Comparison of ENCODE assay signal across 8 mouse cellular contexts in the genomic region with DNA sequence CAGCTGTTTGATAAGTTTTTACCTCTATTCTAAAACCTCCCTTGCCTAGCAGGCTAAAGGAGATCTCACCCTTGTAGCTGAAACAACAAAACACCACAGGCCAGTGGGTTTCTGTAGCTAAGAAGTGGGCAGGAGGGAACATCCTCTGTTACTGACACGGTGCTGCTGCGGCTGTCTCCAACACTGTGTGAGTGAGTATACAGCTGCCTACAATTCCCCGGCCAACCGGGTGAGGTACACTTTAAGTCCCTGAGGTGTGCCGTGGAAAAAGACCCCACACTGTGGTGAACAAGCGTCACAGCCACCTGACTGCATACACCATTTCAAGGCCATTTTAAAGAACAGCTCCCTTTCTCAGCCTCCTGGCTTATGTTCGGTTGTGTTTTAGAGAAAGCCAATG.
DNase-seq lines count a peak whose midpoint lies in the region; ATAC-seq and TF ChIP-seq lines count a peak whose summit lies in the region.

No protein-coding gene starts in this region.

- TF ChIP-seq EP300 in heart, postnatal 0 days (IDR thresholded peaks at IDR 0.05; ENCODE audit: low read depth): no peak
- no peak for TF ChIP-seq EP300 in lung, postnatal 0 days (IDR thresholded peaks at IDR 0.05)

- no peaks in the 10 kb centered on the region for H3K4me1 ChIP-seq in heart, postnatal 0 days (ENCODE audit: control insufficient read depth, insufficient read depth)
- peaks cover 14% of the 10 kb centered on the region for H3K4me1 ChIP-seq in forebrain, embryonic 13.5 days
- no peaks in the 10 kb centered on the region for H3K4me1 ChIP-seq in lung, postnatal 0 days (ENCODE audit: insufficient read depth, low read depth, low read length)
- H3K4me1 ChIP-seq in stomach, embryonic 15.5 days: no peaks in the 10 kb centered on the region

- intact Hi-C loops in heart, postnatal 25 days (cut with DNase I): loop anchor here (5.0 kb wide), 1 partner anchor 162 kb away; no protein-coding TSS in a partner anchor

- H3K9ac ChIP-seq in heart, postnatal 0 days (replicated peaks; ENCODE audit: low read depth, low read length): no peak overlapping the region
- H3K9ac ChIP-seq in forebrain, embryonic 13.5 days: peak overlapping the region; percentile 8; the same call in 1 of the 2 replicates
- no peak overlapping the region for H3K9ac ChIP-seq in lung, postnatal 0 days (replicated peaks; ENCODE audit: low read depth)
- no peak overlapping the region for H3K9ac ChIP-seq in stomach, embryonic 15.5 days

- no peaks in the 10 kb centered on the region for H3K9me3 ChIP-seq in heart, postnatal 0 days (replicated peaks; ENCODE audit: control insufficient read depth, low read length)
- H3K9me3 ChIP-seq in forebrain, embryonic 13.5 days (replicated peaks): no peaks in the 10 kb centered on the region
- no peaks in the 10 kb centered on the region for H3K9me3 ChIP-seq in lung, postnatal 0 days (ENCODE audit: low read length)
- no peaks in the 10 kb centered on the region for H3K9me3 ChIP-seq in stomach, embryonic 15.5 days

- H3K36me3 ChIP-seq in heart, postnatal 0 days (replicated peaks; ENCODE audit: control insufficient read depth, insufficient read depth, low read length): no peaks in the 10 kb centered on the region
- H3K36me3 ChIP-seq in forebrain, embryonic 13.5 days (ENCODE audit: poor library complexity, severe bottlenecking): no peaks in the 10 kb centered on the region
- no peaks in the 10 kb centered on the region for H3K36me3 ChIP-seq in lung, postnatal 0 days (ENCODE audit: insufficient read depth, low read length)
- H3K36me3 ChIP-seq in stomach, embryonic 15.5 days: no peaks in the 10 kb centered on the region

- 0 out of 2 replicates have a peak, but pooled peaks have one; percentile 24 for ATAC-seq in heart, postnatal 0 days (ENCODE audit: insufficient read depth, low read depth)
- peak; percentile 42 for ATAC-seq in forebrain, embryonic 13.5 days
- peak; percentile 62 for ATAC-seq in lung, postnatal 0 days
- no peak for ATAC-seq in stomach, embryonic 15.5 days (ENCODE audit: insufficient read depth, low FRiP score, low read depth)
- no peak for ATAC-seq in cerebellum, adult (ENCODE audit: insufficient number of reproducible peaks, low FRiP score, low TSS enrichment)

- no peak overlapping the region for H3K4me3 ChIP-seq in heart, postnatal 0 days (ENCODE audit: low read depth, low read length)
- H3K4me3 ChIP-seq in forebrain, embryonic 13.5 days: no peak overlapping the region
- H3K4me3 ChIP-seq in lung, postnatal 0 days (ENCODE audit: low read depth, low read length): no peak overlapping the region
- H3K4me3 ChIP-seq in stomach, embryonic 15.5 days (replicated peaks): no peak overlapping the region

- H3K27ac ChIP-seq in heart, postnatal 0 days (ENCODE audit: low read depth): no peak overlapping the region
- H3K27ac ChIP-seq in forebrain, embryonic 13.5 days: no peak overlapping the region; the same call in 1 of the 2 replicates
- H3K27ac ChIP-seq in lung, postnatal 0 days (ENCODE audit: low read length): peak overlapping the region; percentile 57
- H3K27ac ChIP-seq in stomach, embryonic 15.5 days: peak overlapping the region; percentile 40; the same call in 1 of the 2 replicates

- H3K4me2 ChIP-seq in heart, postnatal 0 days (ENCODE audit: low read depth, low read length): no peak overlapping the region
- peak overlapping the region; percentile 5; the same call in 1 of the 2 replicates for H3K4me2 ChIP-seq in forebrain, embryonic 13.5 days
- H3K4me2 ChIP-seq in lung, postnatal 0 days (replicated peaks; ENCODE audit: low read depth, low read length): no peak overlapping the region
- no peak overlapping the region for H3K4me2 ChIP-seq in stomach, embryonic 15.5 days

- WGBS in heart, postnatal 0 days: 51% methylated on average over 7 of the region's 7 CpGs
- WGBS in forebrain, embryonic 13.5 days: 32% methylated on average over 7 of the region's 7 CpGs
- WGBS in lung, postnatal 0 days: 28% methylated on average over 7 of the region's 7 CpGs
- 31% methylated on average over 7 of the region's 7 CpGs for WGBS in stomach, embryonic 15.5 days

- no peak for TF ChIP-seq CTCF in heart, postnatal 0 days (IDR thresholded peaks at IDR 0.05; ENCODE audit: low read depth)
- no peak for TF ChIP-seq CTCF in lung, postnatal 0 days (IDR thresholded peaks at IDR 0.05)

- DNase-seq in heart, postnatal 0 days (ENCODE audit: low spot score): no peak
- DNase-seq in heart, postnatal 25 days (ENCODE audit: low spot score): no peak
- peak; percentile 60 for DNase-seq in CD4-positive, CD25-positive, alpha-beta regulatory T cell, adult 2 months (ENCODE audit: low read depth, low spot score)
- DNase-seq in lung, postnatal 0 days (ENCODE audit: low spot score): peak; percentile 43
- no peak for DNase-seq in layer of hippocampus, adult 9-11 months

- no peaks in the 10 kb centered on the region for H3K27me3 ChIP-seq in heart, postnatal 0 days (ENCODE audit: control insufficient read depth, insufficient read depth, low read length)
- no peaks in the 10 kb centered on the region for H3K27me3 ChIP-seq in forebrain, embryonic 13.5 days
- H3K27me3 ChIP-seq in lung, postnatal 0 days (replicated peaks; ENCODE audit: insufficient read depth, low read length): no peaks in the 10 kb centered on the region
- H3K27me3 ChIP-seq in stomach, embryonic 15.5 days (replicated peaks): no peaks in the 10 kb centered on the region

Comparison
In these comparisons a context has a peak if more than half of its experiments do, and no peak if none do; other contexts are left out.
1. ATAC-seq: peak in heart, postnatal 0 days (single experiment), forebrain, embryonic 13.5 days (single experiment) and lung, postnatal 0 days (single experiment); none in stomach, embryonic 15.5 days (single experiment) and cerebellum, adult (single experiment).
2. DNase-seq: peak in CD4-positive, CD25-positive, alpha-beta regulatory T cell, adult 2 months (single experiment) and lung, postnatal 0 days (single experiment); none in heart, postnatal 0 days (single experiment), heart, postnatal 25 days (single experiment) and layer of hippocampus, adult 9-11 months (single experiment).
3. H3K27ac ChIP-seq: peak in lung, postnatal 0 days (single experiment) and stomach, embryonic 15.5 days (single experiment); none in heart, postnatal 0 days (single experiment) and forebrain, embryonic 13.5 days (single experiment).